Mouse (Mus musculus): ENCODE data around the gene Eefsec. TPM values are rescaled to one million over a fixed set of nuclear protein-coding genes. Genes with fewer than 3 reads are reported as not detected.
A peak's percentile ranks its signal among the peaks of the same experiment; 100 is the strongest.

The Eefsec gene
- polyA plus RNA-seq, 1 experiment from 2014 or later, result 35.1 TPM

DNA sequence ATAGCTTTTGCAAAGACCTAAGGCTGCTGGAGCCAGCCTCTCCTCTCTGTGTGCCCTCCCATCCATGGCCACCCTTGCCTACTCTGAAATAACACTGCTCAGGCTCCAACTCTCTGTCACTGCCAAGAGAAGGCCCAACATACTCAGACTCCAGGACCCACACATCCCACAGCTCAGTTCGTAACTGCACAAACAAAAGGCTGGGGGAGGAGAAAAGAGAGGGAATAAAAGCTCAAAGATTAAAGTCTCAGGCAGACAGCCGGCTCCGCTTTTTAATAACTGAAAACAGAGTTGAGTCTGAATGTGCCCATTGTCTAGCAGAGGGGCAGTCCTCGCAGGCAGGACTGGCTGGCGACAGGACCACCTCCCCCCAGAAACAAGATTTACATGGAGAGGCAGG lies 36.8 kb downstream of the Eefsec start:
- H3K9me3 ChIP-seq, result no peaks in the 10 kb centered on the region
- no peak overlapping the region for H3K9ac ChIP-seq
- H3K4me3 ChIP-seq, result no peak overlapping the region
- H3K36me3 ChIP-seq, result no peaks in the 10 kb centered on the region
- no peak overlapping the region for H3K4me2 ChIP-seq
- WGBS, result 52% methylated on average over 5 of the region's 5 CpGs
- no peaks in the 10 kb centered on the region for H3K27me3 ChIP-seq
- H3K4me1 ChIP-seq, result peaks cover 8% of the 10 kb centered on the region; the same call in 1 of the 2 replicates
- H3K27ac ChIP-seq, result no peak overlapping the region
- ATAC-seq (ENCODE audit: insufficient number of reproducible peaks, low FRiP score, low TSS enrichment, low read depth), result no peak

DNA sequence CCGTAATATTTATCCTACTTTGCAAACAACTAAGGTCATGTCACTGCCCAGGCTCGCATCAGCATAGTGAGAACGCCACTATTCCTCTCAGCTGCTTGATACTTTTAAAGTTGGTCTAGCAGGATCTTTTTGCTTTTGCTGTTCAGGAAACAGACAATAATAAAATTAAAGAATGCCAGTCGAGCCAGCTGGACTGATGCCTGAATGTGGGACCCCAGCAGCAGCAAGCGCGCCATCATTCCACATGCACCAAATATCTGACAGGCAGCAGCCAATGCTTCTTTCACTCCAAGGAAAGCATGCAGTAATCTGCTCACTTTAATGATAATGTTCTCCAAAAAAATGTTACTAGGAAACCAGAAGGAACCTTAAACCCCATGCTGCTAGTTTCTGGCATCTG lies 45.9 kb downstream of the Eefsec start:
- no peak for ATAC-seq (ENCODE audit: insufficient number of reproducible peaks, low FRiP score, low TSS enrichment, low read depth)
- WGBS, result 51% methylated on average over 6 of the region's 6 CpGs
- H3K27me3 ChIP-seq, result no peaks in the 10 kb centered on the region
- H3K36me3 ChIP-seq, result no peaks in the 10 kb centered on the region
- H3K27ac ChIP-seq, result no peak overlapping the region
- H3K4me3 ChIP-seq, result no peak overlapping the region
- no peaks in the 10 kb centered on the region for H3K9me3 ChIP-seq
- H3K9ac ChIP-seq, result no peak overlapping the region
- no peak overlapping the region for H3K4me2 ChIP-seq
- H3K4me1 ChIP-seq, result peaks cover 10% of the 10 kb centered on the region; the same call in 1 of the 2 replicates

DNA sequence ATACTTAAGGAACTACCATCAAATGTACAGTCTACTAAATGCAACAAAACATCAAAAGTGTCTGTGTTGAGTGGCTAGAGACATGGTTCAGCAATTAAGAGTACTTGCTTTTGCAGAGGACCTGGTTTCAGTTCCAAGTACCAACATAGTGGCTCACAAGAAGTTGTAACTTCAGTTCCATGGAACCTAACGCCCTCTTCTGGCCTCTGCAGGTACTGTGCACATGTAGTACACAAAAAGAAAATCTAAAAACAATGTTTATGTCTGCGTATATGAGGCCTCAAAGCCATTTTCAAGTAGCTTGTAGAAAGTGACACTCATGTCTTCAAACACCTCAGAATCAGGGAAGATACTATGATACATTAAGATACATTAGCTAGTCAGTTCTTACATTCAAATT lies 48.4 kb downstream of the Eefsec start:
- 78% methylated on average over 2 of the region's 2 CpGs for WGBS
- Histone ChIP-seq H3K4me3 (no peak overlapping the region), H3K27me3 (no peaks in the 10 kb centered on the region), H3K4me1 (peaks cover 10% of the 10 kb centered on the region; the same call in 1 of the 2 replicates), H3K9me3 (no peaks in the 10 kb centered on the region), H3K27ac (no peak overlapping the region), H3K4me2 (no peak overlapping the region), H3K9ac (no peak overlapping the region), H3K36me3 (no peaks in the 10 kb centered on the region)
- ATAC-seq (ENCODE audit: insufficient number of reproducible peaks, low FRiP score, low TSS enrichment, low read depth), result no peak

DNA sequence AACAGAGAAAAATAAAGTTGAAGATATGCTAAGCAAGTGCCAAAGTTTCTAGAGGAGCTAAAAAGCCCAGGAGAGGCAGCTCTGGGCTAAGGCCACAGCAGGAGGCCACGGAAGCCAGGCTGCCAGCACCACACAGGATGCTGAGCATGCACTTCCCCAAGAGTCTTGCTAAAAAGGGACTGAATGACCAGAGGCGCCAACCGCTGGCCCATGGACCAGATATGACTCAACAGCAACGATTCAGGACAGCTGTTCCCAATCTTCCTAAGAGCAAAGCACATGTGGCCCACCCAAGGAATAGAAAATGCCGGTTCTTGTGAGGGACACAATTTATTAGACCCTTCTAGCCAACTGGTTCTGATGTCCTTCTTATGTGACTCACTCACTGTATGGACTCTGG lies 57.4 kb downstream of the Eefsec start:
- H3K4me1 ChIP-seq, result peaks cover 32% of the 10 kb centered on the region
- no peak for ATAC-seq (ENCODE audit: insufficient number of reproducible peaks, low FRiP score, low TSS enrichment, low read depth)
- H3K4me2 ChIP-seq, result no peak overlapping the region
- H3K27me3 ChIP-seq, result no peaks in the 10 kb centered on the region
- H3K27ac ChIP-seq, result peak overlapping the region; percentile 12
- WGBS, result 36% methylated on average over 5 of the region's 5 CpGs
- H3K9me3 ChIP-seq, result no peaks in the 10 kb centered on the region
- no peak overlapping the region for H3K9ac ChIP-seq
- H3K4me3 ChIP-seq, result no peak overlapping the region
- H3K36me3 ChIP-seq, result no peaks in the 10 kb centered on the region

DNA sequence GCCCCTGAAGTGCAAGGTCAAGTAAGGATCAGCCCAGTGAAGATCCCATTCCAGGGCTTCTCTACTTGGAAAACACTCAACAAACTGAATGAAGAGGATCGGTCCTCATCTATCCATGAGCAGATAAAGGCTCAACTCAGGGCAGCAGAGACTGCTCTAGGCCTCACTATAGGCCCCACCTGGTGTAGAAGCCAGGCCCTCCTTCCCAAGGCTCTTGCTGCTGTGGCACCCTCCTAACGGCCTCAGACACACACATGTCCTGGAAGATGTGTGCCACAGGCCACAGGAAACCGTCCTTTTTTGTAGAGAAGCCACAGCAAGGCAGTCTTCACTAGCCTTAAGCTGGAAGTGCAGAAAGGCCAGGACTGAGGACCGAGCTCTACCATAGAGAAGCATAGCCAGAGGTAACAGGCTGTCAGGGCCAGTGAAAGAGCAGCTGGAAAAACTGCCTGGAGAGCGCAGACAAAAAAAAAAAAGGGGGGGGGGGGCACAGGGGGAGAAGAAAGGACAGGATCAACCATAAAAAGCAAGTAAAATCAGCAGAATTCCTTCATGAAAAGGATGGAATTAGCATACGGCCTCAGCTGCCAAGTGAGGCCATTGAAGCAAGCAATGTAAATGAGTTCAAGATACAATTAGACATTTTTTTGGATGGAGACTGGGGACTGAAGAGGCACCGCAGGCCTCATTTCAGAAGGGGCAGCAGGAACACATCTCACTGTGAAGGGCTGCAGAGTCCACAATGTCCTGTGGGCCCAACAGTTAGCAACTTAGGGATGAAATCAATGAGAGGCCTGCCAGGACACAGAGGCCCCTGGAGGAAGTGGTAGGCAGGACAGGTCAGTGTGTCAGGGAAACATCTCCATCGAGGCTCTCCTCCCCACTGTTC lies 58.3 kb downstream of the Eefsec start:
- ATAC-seq (ENCODE audit: insufficient number of reproducible peaks, low FRiP score, low TSS enrichment, low read depth), result no peak
- Histone ChIP-seq H3K27ac (peak overlapping the region; percentile 51), H3K4me1 (peaks cover 34% of the 10 kb centered on the region), H3K9ac (no peak overlapping the region), H3K4me3 (no peak overlapping the region), H3K36me3 (no peaks in the 10 kb centered on the region), H3K9me3 (no peaks in the 10 kb centered on the region), H3K4me2 (no peak overlapping the region), H3K27me3 (no peaks in the 10 kb centered on the region)
- 58% methylated on average over 8 of the region's 8 CpGs for WGBS

DNA sequence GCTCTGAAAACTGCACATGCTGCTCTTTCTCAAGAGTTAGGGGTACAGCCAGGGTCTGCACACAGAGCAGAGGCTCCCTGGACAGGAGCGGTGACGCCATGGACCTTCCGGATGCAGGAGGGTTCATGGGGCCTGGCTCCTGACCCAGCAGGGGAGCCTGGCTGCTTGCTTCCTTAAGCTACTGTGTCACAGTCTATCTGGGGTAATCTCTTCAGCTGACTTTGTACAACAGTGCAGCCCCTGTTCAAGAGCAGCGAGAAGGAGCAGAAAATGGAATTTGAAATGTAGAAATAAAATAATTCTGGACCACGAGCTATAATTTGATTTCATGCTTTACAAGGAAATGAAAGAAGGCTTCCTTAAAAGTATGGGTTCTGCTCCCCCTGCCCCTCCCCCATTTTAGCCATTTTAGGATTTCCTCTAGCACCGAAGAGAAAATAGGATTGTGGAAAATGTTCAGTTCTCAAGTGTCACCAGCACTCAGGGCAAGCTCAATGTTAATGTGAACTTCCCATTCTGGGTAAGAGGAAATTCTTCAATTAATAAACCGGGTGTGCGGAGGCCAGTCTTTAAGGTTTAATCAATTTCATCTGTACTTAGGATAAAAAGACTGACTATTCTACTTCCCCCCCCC lies 61.8 kb downstream of the Eefsec start:
- WGBS, result 32% methylated on average over 8 of the region's 8 CpGs
- H3K27ac ChIP-seq, result peak overlapping the region; percentile 64
- no peak for ATAC-seq (ENCODE audit: insufficient number of reproducible peaks, low FRiP score, low TSS enrichment, low read depth)
- no peak overlapping the region for H3K4me2 ChIP-seq
- H3K9ac ChIP-seq, result no peak overlapping the region
- peaks cover 32% of the 10 kb centered on the region for H3K4me1 ChIP-seq
- H3K36me3 ChIP-seq, result no peaks in the 10 kb centered on the region
- H3K4me3 ChIP-seq, result no peak overlapping the region
- no peaks in the 10 kb centered on the region for H3K27me3 ChIP-seq
- no peaks in the 10 kb centered on the region for H3K9me3 ChIP-seq

DNA sequence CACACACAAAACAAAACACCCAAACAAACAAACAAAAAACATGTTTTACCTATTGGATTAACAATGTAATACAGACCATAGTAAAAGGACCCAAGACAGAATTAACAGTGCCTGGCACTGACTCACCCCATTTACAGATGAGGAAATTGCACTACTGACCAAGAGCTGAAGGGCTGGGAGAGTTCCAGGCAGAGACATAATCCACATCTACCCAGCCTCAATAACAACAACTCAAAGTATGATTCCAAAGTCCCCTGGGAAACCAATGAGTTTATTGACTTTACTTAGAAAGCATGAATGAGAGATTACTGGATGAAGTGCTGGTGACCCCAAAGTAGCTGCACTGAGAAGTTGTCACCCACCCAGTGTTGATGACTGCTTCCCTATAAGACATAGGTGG lies 62.6 kb downstream of the Eefsec start:
- H3K9ac ChIP-seq, result no peak overlapping the region
- no peaks in the 10 kb centered on the region for H3K27me3 ChIP-seq
- H3K4me1 ChIP-seq, result peaks cover 26% of the 10 kb centered on the region
- H3K4me2 ChIP-seq, result no peak overlapping the region
- no peak overlapping the region for H3K4me3 ChIP-seq
- peak overlapping the region; percentile 64; the same call in 1 of the 2 replicates for H3K27ac ChIP-seq
- H3K9me3 ChIP-seq, result no peaks in the 10 kb centered on the region
- H3K36me3 ChIP-seq, result no peaks in the 10 kb centered on the region
- ATAC-seq (ENCODE audit: insufficient number of reproducible peaks, low FRiP score, low TSS enrichment, low read depth), result no peak

DNA sequence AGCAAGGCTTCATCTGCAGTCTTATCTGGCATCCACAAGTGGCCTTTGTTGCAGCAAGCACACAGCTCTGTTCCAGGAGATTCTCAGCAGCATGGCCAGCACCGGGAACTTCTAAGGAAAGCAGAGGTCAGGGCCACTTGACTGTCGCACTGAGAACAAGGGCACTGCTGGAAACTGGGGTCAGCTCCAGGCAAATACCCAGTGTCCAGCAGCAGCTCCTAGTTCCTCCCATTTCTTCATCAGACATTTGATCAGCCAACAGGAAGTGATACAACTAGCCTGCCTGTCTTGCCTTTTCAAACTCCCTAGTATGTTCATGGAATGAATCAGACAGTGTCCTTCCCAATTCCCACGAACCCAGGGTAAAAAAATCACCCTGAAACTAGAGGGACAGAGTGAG lies 66.6 kb downstream of the Eefsec start:
- Histone ChIP-seq H3K4me2 (no peak overlapping the region), H3K27ac (no peak overlapping the region), H3K36me3 (no peaks in the 10 kb centered on the region), H3K4me3 (no peak overlapping the region), H3K9me3 (no peaks in the 10 kb centered on the region), H3K9ac (no peak overlapping the region), H3K27me3 (no peaks in the 10 kb centered on the region), H3K4me1 (peaks cover 10% of the 10 kb centered on the region)
- WGBS, result 55% methylated on average over 3 of the region's 3 CpGs
- no peak for ATAC-seq (ENCODE audit: insufficient number of reproducible peaks, low FRiP score, low TSS enrichment, low read depth)

DNA sequence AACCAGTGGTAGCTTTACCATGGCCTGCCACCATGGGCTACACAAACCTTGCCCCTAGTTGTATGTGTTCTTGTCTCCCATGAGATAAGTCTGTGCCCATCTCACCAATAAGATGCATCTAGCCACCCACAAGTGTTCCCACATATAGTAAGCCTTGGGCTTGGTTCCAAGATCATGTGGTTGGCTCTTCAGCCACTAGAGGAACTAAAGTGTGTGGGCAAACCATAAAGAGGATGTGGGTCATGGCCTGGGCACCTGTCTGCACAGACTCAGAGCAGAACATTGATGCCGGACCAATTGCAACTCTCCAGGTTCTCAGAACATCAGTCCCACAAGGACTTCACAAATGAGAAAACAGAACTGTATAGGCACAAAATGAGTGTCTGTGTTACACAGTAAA lies 67.5 kb downstream of the Eefsec start:
- 87% methylated on average over 1 of the region's 1 CpGs for WGBS
- Histone ChIP-seq H3K9ac (no peak overlapping the region), H3K9me3 (no peaks in the 10 kb centered on the region), H3K36me3 (no peaks in the 10 kb centered on the region), H3K4me3 (no peak overlapping the region), H3K4me1 (peaks cover under 1% of the 10 kb centered on the region), H3K27me3 (no peaks in the 10 kb centered on the region), H3K4me2 (no peak overlapping the region), H3K27ac (no peak overlapping the region)
- ATAC-seq (ENCODE audit: insufficient number of reproducible peaks, low FRiP score, low TSS enrichment, low read depth), result no peak

DNA sequence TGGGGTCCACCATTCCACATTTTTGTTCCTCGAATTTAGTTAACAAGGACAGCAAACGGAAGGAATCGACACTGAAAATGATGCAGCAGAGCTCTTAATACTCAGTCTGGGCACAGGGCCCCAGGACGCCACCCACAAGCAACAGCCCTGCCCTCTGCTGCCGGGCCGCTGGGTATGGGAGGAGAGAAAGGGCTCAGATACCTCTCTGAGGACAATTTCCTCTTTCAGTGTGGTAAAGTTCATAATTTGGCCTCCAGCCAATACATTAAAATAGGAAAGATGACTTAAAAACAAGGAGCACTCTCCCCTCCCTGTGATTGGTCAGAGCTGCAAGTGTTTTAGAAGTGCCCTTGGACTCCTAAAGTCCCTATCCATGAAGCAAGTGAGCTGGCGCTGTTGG lies 72.1 kb downstream of the Eefsec start:
- no peaks in the 10 kb centered on the region for H3K27me3 ChIP-seq
- H3K4me1 ChIP-seq, result peaks cover 2% of the 10 kb centered on the region
- H3K4me2 ChIP-seq, result no peak overlapping the region
- H3K9ac ChIP-seq, result no peak overlapping the region
- no peaks in the 10 kb centered on the region for H3K9me3 ChIP-seq
- no peak overlapping the region for H3K27ac ChIP-seq
- ATAC-seq (ENCODE audit: insufficient number of reproducible peaks, low FRiP score, low TSS enrichment, low read depth), result no peak
- H3K4me3 ChIP-seq, result no peak overlapping the region
- WGBS, result 62% methylated on average over 7 of the region's 7 CpGs
- H3K36me3 ChIP-seq, result no peaks in the 10 kb centered on the region

DNA sequence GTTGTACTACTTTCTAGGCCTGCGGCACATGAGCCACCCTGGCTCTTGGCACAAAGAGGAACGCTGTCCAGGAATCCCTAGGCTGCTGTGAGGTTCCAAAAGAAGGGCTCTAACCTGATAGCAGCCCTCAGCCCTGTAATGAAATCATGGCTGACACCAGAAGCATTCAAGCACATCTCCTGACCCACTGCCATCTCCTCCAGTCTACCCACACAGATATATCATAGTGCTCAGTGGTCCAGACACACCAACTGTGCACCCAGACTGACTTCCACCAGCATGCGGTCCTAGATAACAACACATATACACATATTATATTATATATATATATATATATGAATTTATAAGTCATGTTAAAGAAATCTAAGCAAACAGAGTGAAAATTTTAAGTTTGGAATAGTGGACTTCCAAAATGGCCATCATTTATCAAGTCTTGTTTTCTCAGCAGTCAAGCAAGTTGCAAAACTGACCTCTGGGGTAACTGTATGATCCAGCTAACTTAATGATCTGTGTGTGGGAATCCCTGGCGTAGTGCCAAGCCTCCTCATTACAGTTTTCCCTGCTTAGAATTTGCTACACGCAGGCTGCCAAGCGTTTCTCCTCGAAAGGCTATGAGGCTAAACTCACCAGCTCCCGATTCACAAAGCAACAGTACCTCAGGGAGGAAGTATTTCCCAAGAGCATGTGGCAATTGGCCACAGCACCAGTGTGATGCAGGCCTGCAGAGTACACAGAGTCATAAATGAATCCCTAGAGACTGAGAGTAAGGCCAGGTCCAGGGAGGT lies 76.3 kb downstream of the Eefsec start:
- Histone ChIP-seq H3K4me1 (peaks cover 2% of the 10 kb centered on the region), H3K27ac (no peak overlapping the region), H3K4me2 (no peak overlapping the region), H3K36me3 (no peaks in the 10 kb centered on the region), H3K27me3 (no peaks in the 10 kb centered on the region), H3K4me3 (no peak overlapping the region), H3K9me3 (no peaks in the 10 kb centered on the region), H3K9ac (no peak overlapping the region)
- WGBS, result 49% methylated on average over 8 of the region's 8 CpGs
- no peak for ATAC-seq (ENCODE audit: insufficient number of reproducible peaks, low FRiP score, low TSS enrichment, low read depth)

DNA sequence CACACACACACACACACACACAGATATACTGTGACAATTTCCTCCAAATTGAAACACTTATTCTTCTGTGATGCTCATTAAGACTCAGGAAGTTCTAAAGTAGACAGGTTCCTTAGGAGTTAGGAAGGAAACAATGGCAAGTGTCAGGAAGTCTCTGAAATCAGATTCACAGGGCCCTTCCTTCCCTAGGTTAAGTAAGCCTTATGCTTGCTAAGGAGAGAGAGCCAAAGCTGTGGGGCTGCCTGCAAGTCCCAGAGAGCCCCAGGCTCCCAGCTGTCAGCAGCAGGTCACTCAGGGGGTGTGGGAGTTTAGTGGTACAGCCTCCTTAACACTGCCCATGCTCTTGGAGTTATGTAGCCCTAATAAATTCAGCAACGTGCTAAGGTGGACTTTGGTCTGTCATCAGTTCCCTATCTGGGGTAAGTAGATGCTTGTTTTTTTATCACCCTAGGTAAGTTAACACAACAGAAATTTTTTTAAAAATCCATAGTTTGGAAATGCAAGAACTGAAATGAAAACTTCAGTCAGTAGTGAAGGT lies 82.8 kb downstream of the Eefsec start:
- 27% methylated on average over 1 of the region's 1 CpGs for WGBS
- no peak for ATAC-seq (ENCODE audit: insufficient number of reproducible peaks, low FRiP score, low TSS enrichment, low read depth)
- no peaks in the 10 kb centered on the region for H3K27me3 ChIP-seq
- H3K4me2 ChIP-seq, result no peak overlapping the region
- H3K36me3 ChIP-seq, result no peaks in the 10 kb centered on the region
- no peak overlapping the region for H3K4me3 ChIP-seq
- H3K4me1 ChIP-seq, result no peaks in the 10 kb centered on the region
- H3K9me3 ChIP-seq, result no peaks in the 10 kb centered on the region
- H3K9ac ChIP-seq, result no peak overlapping the region
- no peak overlapping the region for H3K27ac ChIP-seq
